Mouse (Mus musculus) embryonic facial prominence, embryonic 10.5 days (tissue): ENCODE data around the gene Ylpm1. TPM values are rescaled to one million over a fixed set of nuclear protein-coding genes. Genes with fewer than 3 reads are reported as not detected.
A peak's percentile ranks its signal among the peaks of the same experiment; 100 is the strongest.

Experiments
- DNase-seq: peaks from one replicate; pipeline ENCODE4 v3.0.0-alpha.2; 2017; ENCODE audit warnings: low spot score
- H3K27ac ChIP-seq: fragments of 300-500 bp; sonication (generic); replicated peaks from 2 replicates; pipeline ENCODE4 v1.5.1; 2016; ENCODE audit warnings: mild to moderate bottlenecking
- H3K27me3 ChIP-seq: fragments of 300-500 bp; sonication (generic); replicated peaks from 2 replicates; pipeline ENCODE4 v1.6.1; 2016; ENCODE audit warnings: low read depth, mild to moderate bottlenecking; ENCODE audit not compliant: poor library complexity, severe bottlenecking
- H3K36me3 ChIP-seq: fragments of 300-500 bp; sonication (generic); replicated peaks from 2 replicates; pipeline ENCODE4 v1.6.1; 2016; ENCODE audit warnings: mild to moderate bottlenecking, moderate library complexity
- H3K4me1 ChIP-seq: fragments of 300-500 bp; sonication (generic); 2 replicates; pipeline ENCODE4 v1.6.1; 2016
- H3K4me3 ChIP-seq: fragments of 300-500 bp; sonication (generic); 2 replicates; pipeline ENCODE4 v1.5.1; 2016; ENCODE audit warnings: mild to moderate bottlenecking, moderate library complexity
- H3K9me3 ChIP-seq: fragments of 300-500 bp; sonication (generic); 2 replicates; pipeline ENCODE4 v1.6.1; 2016; ENCODE audit warnings: mild to moderate bottlenecking
- WGBS: fragments of 180-500 bp; shearing (Covaris S2); methylation state at CpG from one replicate; pipeline ENCODE4 v1.1.7; 2016; 5-methylcytosine and 5-hydroxymethylcytosine counted together
- polyA plus RNA-seq: library from polyadenylated mRNA; unstranded; fragments of >200 nt; fragmentation: Nextera tagmentation; extraction: Ambion mirVana; gene quantifications from 2 replicates; pipeline ENCODE4 v1.2.1, GENCODE M21; 2016

Ylpm1 gene
- polyA plus RNA-seq = 36.5 and 37.9 TPM in 2 replicates

DNA sequence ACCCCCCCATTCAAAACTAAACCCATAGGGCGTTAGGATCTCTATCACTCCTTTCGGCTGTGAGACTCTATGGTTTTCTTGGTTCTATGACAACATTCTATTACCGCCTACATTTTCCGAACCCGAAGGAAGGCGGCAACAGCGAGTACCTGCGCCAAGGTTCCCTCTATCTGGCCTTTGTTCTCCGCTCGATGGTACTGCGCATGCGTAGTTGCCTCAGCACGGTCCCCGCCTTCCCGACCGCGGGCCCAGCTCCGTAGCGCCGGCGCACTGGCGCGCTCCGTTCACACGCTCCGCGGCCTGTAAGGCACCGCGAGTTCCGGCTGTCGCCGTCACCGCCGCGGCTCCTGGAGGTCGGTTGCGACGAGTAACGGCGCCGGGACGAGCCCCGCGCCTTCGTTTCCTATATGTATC lies at the start of gene Ylpm1:
Ylpm1 (plus strand) TSS at position 239 of the 414 bp plus-strand sequence.
- peak; percentile 96 for DNase-seq
- H3K27ac ChIP-seq = peak within 1 kb of the TSS; percentile 96
- H3K4me3 ChIP-seq = peak within 1 kb of the TSS; percentile 100
- WGBS = under 1% methylated on average over 45 of the region's 45 CpGs
- peaks cover 22% of the 10 kb centered on the region for H3K4me1 ChIP-seq
- peaks cover 27% of the 10 kb centered on the region for H3K36me3 ChIP-seq
- no peaks in the 10 kb centered on the region for H3K9me3 ChIP-seq
- no peaks in the 10 kb centered on the region for H3K27me3 ChIP-seq

DNA sequence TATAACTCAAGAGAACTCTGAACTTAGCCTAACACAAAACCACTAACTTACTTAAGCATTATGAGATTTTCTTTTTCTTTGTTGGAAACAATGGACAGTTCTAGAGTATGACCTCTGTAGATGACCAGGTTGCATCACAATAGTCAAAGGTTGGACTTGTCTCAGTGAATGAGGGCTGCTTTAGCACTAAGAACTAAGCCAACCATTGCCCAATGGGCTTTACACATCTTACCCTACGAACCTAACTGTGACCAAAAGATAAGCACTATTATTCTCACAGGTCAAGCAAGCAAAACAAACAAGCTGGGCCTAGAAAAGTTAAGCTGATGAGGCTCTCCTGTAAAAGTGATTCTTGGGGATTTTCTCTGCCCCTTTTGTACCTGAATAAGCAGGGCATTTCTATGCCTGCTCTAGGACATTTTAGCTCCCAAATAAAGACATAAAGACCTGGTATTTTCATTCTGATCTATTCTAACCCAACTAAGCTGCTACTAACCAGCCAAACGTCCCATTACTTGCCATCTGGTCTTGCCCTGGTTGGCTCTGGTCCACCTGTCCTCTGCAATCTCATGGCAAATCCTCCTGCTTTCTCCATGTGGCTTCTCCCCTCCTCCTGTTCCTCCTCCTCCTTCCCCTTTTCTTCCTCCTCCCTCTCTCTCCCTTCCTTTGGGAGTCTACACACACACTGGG lies 48.1 kb upstream of the Ylpm1 start:
- DNase-seq = no peak
- H3K36me3 ChIP-seq = peaks cover 74% of the 10 kb centered on the region
- H3K4me1 ChIP-seq = no peaks in the 10 kb centered on the region
- WGBS = 75% methylated on average over 2 of the region's 2 CpGs
- H3K27ac ChIP-seq = no peak overlapping the region
- no peaks in the 10 kb centered on the region for H3K27me3 ChIP-seq
- no peaks in the 10 kb centered on the region for H3K9me3 ChIP-seq
- no peak overlapping the region for H3K4me3 ChIP-seq

DNA sequence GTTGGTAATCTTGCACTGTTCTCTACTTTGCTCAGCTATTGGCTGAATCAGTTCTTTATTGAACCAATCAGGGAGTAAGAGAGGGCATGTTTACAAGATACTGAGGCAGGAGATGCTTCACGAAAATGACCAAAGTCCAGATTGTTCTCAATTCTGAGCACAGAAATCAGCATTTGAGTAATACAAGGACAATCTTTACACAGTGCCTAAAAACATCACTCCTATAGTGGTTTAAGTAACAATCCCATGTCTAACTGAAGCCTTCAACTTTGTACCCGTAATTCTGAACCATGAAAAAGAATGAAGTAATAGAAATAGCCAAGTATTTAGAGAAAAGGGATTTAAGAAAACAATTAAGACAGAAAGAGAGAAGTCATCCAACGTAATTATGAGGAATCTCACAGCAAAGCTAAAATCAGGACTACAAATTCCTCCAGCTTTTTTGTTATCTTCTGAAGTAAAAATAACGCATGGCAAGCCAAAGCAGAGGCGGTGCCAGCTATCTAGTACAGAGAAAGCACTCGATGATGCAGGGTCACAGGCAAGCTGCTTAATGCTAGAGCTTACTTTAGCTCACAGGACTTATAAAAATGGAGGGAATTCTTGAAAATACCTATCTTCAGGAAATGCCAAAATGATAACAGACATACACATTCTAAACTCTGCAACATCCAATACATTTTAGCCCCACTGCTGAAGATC lies 47.4 kb upstream of the Ylpm1 start:
- DNase-seq = no peak
- H3K27me3 ChIP-seq = no peaks in the 10 kb centered on the region
- H3K36me3 ChIP-seq = peaks cover 70% of the 10 kb centered on the region
- H3K27ac ChIP-seq = no peak overlapping the region
- no peaks in the 10 kb centered on the region for H3K4me1 ChIP-seq
- no peaks in the 10 kb centered on the region for H3K9me3 ChIP-seq
- H3K4me3 ChIP-seq = no peak overlapping the region
- 91% methylated on average over 6 of the region's 6 CpGs for WGBS

DNA sequence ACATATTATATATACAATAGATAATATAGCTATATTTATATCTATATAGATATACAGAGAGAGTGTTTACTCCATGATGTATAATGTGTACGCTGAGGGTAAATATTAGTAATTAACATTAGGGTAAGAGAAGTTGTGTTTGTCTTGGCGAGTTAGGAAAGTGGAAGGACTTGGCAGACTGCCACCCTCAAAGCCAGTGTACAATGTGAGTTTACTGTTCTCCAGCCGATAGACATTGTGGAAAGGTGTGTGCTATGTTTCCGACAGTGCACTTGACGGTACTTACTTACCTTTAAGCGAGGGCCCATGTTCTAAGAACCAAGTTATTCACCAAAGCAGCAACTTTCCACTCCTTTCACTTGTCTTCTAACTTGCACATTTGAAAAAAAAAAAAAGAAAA lies 45.4 kb upstream of the Ylpm1 start:
- 96% methylated on average over 6 of the region's 6 CpGs for WGBS
- Histone ChIP-seq H3K27ac (no peak overlapping the region), H3K4me3 (no peak overlapping the region), H3K36me3 (peaks cover 58% of the 10 kb centered on the region), H3K27me3 (no peaks in the 10 kb centered on the region), H3K4me1 (no peaks in the 10 kb centered on the region), H3K9me3 (no peaks in the 10 kb centered on the region)
- DNase-seq = no peak

DNA sequence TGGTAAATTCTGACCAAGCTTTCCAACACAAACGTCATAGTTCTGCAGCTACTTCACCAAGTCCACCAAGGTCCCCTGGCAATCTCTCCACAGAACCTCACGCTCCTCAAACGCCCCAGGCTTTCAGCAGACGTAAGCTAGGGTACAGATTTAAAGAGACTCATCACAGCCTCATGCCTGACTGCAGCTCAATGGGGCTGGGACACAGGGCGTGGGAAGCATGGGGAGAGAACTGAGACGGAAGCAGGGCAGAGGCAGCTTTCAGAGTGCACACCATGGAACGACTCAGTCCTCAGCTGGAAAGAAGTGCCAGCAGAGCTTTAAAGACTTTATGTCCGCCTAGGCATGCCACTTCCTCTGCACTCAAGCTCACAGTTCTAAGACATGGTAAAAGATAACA lies 44.6 kb upstream of the Ylpm1 start:
- 67% methylated on average over 8 of the region's 8 CpGs for WGBS
- DNase-seq = no peak
- no peaks in the 10 kb centered on the region for H3K4me1 ChIP-seq
- H3K9me3 ChIP-seq = no peaks in the 10 kb centered on the region
- H3K27me3 ChIP-seq = no peaks in the 10 kb centered on the region
- no peak overlapping the region for H3K4me3 ChIP-seq
- peaks cover 59% of the 10 kb centered on the region for H3K36me3 ChIP-seq
- H3K27ac ChIP-seq = no peak overlapping the region

DNA sequence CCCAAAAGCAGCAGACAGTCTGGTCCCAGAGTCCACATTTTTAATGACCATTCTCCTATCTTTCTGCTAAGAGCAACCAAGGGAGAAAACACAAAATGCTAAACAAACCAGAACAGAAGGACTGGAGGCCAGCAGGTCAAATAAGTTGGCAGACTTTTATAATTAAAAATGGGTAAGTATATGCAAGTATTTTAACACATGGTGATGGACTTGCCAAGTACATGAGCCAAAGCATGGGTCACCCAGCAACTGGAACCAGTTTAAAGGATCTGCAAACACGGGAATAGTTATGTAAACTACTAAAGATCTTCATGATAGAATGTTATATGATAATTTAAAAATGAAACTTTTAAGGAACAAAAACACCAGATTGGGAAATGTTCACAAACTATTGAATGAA lies 43.8 kb upstream of the Ylpm1 start:
- WGBS = 84% methylated on average over 1 of the region's 1 CpGs
- Histone ChIP-seq H3K9me3 (no peaks in the 10 kb centered on the region), H3K4me1 (no peaks in the 10 kb centered on the region), H3K27ac (no peak overlapping the region), H3K27me3 (no peaks in the 10 kb centered on the region), H3K4me3 (no peak overlapping the region), H3K36me3 (peaks cover 52% of the 10 kb centered on the region)
- DNase-seq = no peak

DNA sequence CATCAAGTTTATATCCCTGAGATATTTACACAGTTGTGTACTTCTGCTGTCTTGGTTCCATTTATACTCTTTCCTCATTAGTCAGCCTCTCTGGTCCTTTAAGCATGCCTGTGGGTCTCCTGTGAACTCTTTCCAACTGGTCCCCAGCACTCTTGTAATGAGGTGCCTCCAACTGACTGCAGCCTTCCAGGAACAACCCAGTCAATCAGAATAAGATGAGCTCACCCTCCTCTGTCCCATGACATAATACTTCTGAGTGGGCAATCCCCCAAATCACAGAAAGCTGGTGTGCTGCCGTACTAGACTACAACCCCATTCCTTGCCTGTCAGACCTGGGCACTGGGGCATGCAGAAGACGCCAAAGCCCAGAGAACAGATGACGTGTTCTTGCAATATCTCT lies 39.8 kb upstream of the Ylpm1 start:
- no peaks in the 10 kb centered on the region for H3K9me3 ChIP-seq
- no peak for DNase-seq
- WGBS = 93% methylated on average over 3 of the region's 3 CpGs
- no peaks in the 10 kb centered on the region for H3K4me1 ChIP-seq
- no peak overlapping the region for H3K27ac ChIP-seq
- no peak overlapping the region for H3K4me3 ChIP-seq
- peaks cover 29% of the 10 kb centered on the region for H3K36me3 ChIP-seq
- no peaks in the 10 kb centered on the region for H3K27me3 ChIP-seq

DNA sequence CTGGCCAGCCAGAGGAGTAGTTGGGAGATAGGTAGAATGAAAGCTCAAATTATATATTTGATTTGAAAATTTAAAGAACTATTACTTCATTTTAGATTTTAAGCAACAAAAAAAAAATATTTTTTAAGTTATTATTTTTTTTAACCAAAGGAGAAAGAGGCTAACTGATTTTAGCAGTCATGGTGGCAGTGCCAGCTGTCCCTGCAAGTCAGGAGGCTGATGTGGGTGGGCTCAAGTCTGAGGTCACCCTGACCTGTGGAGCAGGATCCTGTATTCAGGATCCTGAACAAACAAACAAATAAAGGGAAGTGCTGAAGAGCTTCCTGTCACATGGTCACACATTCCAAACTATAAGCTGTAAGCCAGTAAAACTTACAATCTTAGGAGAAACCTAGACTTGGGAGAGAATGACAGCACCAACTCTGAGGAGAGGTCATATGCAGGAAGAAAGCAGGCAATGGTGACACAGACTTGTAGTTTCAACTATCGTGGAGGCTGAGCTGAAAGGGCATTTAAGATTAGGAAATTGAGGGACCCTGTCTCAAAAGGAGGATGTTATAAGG lies 37.2 kb upstream of the Ylpm1 start:
- Histone ChIP-seq H3K27ac (no peak overlapping the region), H3K9me3 (no peaks in the 10 kb centered on the region), H3K27me3 (no peaks in the 10 kb centered on the region), H3K4me3 (no peak overlapping the region), H3K36me3 (peaks cover 25% of the 10 kb centered on the region), H3K4me1 (no peaks in the 10 kb centered on the region)
- 75% methylated on average over 1 of the region's 1 CpGs for WGBS
- no peak for DNase-seq

DNA sequence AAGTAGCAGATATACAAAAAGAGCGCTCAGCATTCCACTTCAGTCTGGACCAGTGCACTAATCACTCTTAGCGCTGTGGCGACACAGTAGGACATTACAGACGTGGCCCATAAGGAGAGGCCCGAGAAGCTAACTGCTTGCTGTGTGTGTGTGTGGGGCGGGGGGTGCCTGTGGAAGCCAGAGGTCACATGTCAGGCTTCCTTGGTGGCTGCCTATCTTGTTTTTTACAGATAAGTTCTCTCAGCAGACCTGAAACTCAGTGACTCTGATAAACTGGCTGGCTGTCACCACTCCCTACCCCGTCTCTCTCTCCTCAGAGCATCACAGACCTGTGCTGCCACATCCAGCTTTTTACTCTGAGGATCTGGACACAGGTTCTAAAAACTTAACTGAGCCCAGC lies 33.5 kb upstream of the Ylpm1 start:
- WGBS = 87% methylated on average over 7 of the region's 7 CpGs
- no peaks in the 10 kb centered on the region for H3K4me1 ChIP-seq

DNA sequence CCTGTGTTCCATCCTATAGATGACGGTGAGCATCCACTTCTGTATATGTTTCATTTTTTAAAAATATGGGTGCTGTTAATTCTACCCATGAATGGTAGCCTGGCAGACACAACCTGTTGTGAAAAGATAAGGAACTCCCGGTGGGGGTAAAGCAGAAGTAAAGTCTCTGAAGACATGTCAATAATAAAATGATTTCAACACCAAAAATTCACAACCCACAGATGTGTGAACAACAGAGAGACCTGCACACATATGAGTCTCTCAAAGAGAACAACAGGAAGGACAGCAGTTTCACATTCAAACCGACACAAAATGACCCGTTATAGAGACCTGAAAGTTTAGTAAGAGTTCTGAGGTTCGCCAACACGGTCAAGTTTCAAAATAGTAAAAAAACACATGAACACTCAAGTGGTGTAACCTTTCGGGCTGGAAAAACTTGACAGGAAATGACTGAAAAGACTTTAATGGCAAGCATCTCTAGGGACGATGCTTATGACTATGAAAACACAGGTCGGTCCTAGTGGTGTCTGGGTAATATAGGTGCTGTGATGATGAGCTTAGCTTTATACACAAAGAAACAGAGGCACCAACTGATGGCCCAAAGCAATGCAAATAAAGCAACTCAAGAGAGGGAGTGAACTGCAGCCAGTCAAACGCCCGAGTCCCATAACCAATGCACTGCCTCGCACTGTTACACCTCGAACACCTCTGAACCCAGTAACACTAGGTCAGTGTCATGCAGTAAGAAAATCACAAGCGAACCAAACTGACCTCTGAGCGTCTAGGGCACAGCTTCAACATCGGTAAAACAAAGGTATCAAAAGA lies 27.1 kb upstream of the Ylpm1 start:
- no peaks in the 10 kb centered on the region for H3K9me3 ChIP-seq
- peak overlapping the region; percentile 83 for H3K4me3 ChIP-seq
- 89% methylated on average over 16 of the region's 16 CpGs for WGBS
- peaks cover 21% of the 10 kb centered on the region for H3K36me3 ChIP-seq
- peaks cover 18% of the 10 kb centered on the region for H3K4me1 ChIP-seq
- DNase-seq = no peak
- H3K27me3 ChIP-seq = no peaks in the 10 kb centered on the region
- H3K27ac ChIP-seq = no peak overlapping the region

More for the DNA sequence above, 33.5 kb upstream of the Ylpm1 start:
- no peak for DNase-seq
- Histone ChIP-seq H3K27me3 (no peaks in the 10 kb centered on the region), H3K4me3 (no peak overlapping the region), H3K36me3 (peaks cover 18% of the 10 kb centered on the region), H3K27ac (no peak overlapping the region), H3K9me3 (no peaks in the 10 kb centered on the region)

DNA sequence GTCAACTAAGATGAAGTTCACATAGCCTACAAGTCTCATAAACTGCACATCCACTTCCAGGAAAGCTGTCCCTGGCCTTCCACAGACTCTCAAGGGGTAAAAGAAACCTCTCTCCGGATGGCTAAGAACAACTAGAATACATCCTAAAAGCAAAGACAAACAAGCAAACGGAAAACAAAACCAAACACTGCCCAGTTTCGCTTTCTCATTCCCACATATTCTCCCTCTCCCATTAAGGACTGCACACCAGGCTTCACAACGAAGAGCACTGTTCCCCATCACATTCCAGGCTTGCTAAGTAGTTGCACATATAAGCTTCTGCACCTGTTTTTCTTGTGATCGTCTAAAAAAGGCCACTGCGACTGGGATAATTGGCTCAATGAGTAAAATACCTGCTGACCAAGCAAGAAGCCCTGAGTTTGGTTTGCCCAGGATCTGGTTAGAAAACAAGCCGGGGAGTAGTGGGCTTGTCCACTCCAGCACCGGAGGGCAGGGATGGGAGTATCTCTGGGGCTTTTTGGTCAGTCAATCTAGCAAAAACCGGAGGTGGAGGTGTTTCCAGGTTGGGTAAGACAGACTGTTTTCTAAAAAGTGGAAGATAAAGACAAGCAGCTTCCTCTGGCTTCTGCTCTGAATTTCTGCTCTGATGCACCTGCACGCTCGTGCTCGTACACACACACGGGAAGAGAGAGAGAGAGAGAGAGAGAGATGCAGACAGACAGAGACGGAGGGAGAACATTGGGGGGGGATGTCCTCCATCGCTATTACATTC lies 26.3 kb upstream of the Ylpm1 start:
- peaks cover 18% of the 10 kb centered on the region for H3K4me1 ChIP-seq
- 29% methylated on average over 15 of the region's 15 CpGs for whole genome bisulfite sequencing
- H3K9me3 ChIP-seq = no peaks in the 10 kb centered on the region
- DNase-seq = no peak
- peak overlapping the region; percentile 83 for H3K4me3 ChIP-seq
- peaks cover 27% of the 10 kb centered on the region for H3K36me3 ChIP-seq
- peak overlapping the region; percentile 85 for H3K27ac ChIP-seq
- no peaks in the 10 kb centered on the region for H3K27me3 ChIP-seq
